Mouse (Mus musculus): Measurements from ENCODE around the gene Hoxa11. TPM values are rescaled to one million over a fixed set of nuclear protein-coding genes. Genes with fewer than 3 reads are reported as not detected.

Hoxa11 gene
- polyA plus RNA-seq, 2 experiments = not detected

DNA sequence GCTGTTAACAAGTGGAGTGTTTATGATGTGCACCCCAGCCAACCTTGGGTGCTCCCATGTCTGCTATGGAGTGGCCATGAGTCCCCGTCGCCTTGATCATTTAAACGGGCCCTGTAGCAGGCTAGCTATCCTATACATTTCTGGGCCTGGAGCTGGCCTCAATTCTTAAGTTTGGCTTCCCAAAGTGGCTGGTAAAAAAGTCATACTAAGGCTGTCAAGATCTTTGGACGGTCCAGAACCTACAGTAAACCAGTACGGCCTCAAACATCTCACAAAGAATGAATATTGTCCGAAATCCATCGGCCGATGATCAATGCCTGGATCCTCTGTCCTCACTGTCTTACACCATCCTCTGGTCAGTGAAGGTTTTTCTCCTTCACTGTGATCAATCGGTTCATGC lies 10.3 kb downstream of the Hoxa11 start:
- Histone ChIP-seq H3K27ac (no peak overlapping the region), H3K4me2 (ENCODE audit: low read depth) (no peak overlapping the region), H3K9me3 (ENCODE audit: control insufficient read depth, low read length) (no peaks in the 10 kb centered on the region), H3K4me3 (ENCODE audit: insufficient read depth in 1 of 2, low read depth in 2 of 2, low read length in 2 of 2) (no peak overlapping the region), H3K4me1 (replicated peaks; ENCODE audit: control insufficient read depth in 2 of 2, insufficient read depth in 2 of 2, low read length in 1 of 2) (no peaks in the 10 kb centered on the region), H3K9ac (replicated peaks) (no peak overlapping the region), H3K36me3 (replicated peaks; ENCODE audit: control insufficient read depth, insufficient read depth, low read depth) (no peaks in the 10 kb centered on the region), H3K27me3 (ENCODE audit: control insufficient read depth, insufficient read depth, low read length) (peaks cover 99% of the 10 kb centered on the region)
- no peak for DNase-seq (ENCODE audit: low read depth in 3 of 3, low spot score in 3 of 3)
- no peak for ATAC-seq (ENCODE audit: insufficient read depth)
- no peak for TF ChIP-seq CTCF (IDR thresholded peaks at IDR 0.05; ENCODE audit: low read depth)
- no peak for TF ChIP-seq EP300 (IDR thresholded peaks at IDR 0.05; ENCODE audit: low read depth)
- 38% methylated on average over 9 of the region's 9 CpGs for WGBS (ENCODE audit: insufficient replicate concordance)

DNA sequence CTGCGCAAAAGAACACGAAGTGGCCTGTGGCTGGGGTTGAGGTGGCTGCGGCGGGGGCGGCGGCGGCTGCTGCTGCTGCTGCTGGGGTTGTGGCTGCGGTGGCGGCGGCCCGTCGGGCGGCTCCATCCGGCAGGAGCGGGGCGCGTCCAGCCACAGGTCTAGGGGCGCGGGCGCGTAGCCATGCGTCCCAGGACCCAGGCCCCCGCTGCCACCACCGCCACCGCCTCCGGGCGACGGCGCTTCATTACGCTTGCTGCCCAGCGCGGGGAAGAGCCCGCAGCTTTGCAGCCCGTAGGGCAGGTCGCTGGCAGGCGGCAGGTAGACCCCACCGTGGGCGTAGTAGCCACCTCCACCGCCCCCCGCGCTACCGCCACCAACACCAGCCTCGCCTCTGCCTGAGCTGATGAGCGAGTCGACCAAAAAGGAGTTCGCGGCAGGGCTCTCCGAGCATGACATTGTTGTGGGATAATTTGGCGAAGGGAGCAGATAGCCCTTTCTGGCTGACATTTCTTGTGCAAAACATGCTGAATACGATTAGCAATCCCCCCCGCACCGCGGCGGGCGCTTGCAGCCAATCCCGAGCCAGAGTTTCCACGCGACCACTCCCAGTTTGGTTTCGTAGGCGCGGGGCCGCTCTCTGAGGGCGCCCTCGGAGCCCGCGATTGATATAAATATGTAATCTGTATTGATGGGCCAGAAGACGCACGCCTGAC lies 11.0 kb downstream of the Hoxa11 start:
- H3K4me3 ChIP-seq (ENCODE audit: insufficient read depth in 1 of 2, low read depth in 2 of 2, low read length in 2 of 2) = no peak overlapping the region
- no peak overlapping the region for H3K9ac ChIP-seq (replicated peaks)
- no peaks in the 10 kb centered on the region for H3K9me3 ChIP-seq (ENCODE audit: control insufficient read depth, low read length)
- DNase-seq (ENCODE audit: low read depth in 3 of 3, low spot score in 3 of 3) (no peak), ATAC-seq (ENCODE audit: insufficient read depth) (no peak)
- TF ChIP-seq CTCF (IDR thresholded peaks at IDR 0.05; ENCODE audit: low read depth) = no peak
- no peak for TF ChIP-seq EP300 (IDR thresholded peaks at IDR 0.05; ENCODE audit: low read depth)
- H3K4me1 ChIP-seq (replicated peaks; ENCODE audit: control insufficient read depth in 2 of 2, insufficient read depth in 2 of 2, low read length in 1 of 2) = no peaks in the 10 kb centered on the region
- WGBS (ENCODE audit: insufficient replicate concordance) = 2% methylated on average over 61 of the region's 68 CpGs
- no peaks in the 10 kb centered on the region for H3K36me3 ChIP-seq (replicated peaks; ENCODE audit: control insufficient read depth, insufficient read depth, low read depth)
- no peak overlapping the region for H3K4me2 ChIP-seq (ENCODE audit: low read depth)
- H3K27ac ChIP-seq = no peak overlapping the region
- H3K27me3 ChIP-seq (ENCODE audit: control insufficient read depth, insufficient read depth, low read length) = peaks cover 99% of the 10 kb centered on the region

DNA sequence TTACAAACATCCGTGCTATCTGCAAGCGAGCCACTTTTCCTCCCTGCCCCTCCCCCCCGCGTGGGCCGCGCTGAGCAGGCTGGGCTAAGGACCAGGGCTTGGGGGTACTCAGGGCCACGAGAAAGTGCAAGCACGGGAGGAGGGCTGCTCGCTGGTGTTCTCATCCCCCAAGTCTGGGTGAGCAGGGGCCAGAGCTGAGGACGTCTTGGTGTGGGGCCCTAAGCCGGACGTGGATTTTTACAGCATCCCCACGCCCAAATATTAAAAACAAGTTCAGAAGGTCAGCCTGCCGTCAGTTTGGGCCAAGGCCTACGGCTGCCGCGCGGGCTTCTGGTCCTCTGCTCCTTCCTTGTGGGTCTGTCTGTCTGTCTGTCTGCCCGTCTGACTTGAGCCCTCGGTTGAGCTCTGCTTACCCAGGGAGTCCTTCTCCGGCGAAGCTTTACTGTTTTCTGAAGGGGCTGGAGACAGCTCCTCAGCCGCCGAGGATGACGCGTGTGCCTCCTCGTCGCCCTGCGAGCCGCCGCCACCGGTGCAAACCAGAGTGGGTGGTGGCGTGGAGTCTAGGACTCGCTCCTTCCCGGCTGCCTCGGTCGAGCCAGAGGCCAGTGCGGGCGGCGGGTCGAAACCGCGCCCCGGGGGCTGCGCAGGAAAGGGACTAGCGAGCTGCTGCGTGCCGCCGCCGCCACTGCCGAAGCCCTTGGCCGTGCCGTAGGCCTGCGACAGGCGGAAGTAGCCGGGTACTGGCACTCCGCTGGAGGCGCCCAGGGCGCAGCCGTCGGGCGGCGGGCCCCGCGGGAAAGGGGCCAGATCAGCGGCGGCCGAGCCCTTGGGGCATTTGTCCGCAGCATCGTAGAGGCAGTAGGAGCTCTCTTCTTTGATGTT lies 11.8 kb downstream of the Hoxa11 start:
- ATAC-seq (ENCODE audit: insufficient read depth) (no peak), DNase-seq (ENCODE audit: low read depth in 3 of 3, low spot score in 3 of 3) (no peak)
- H3K9ac ChIP-seq (replicated peaks) = no peak overlapping the region
- H3K27ac ChIP-seq = no peak overlapping the region
- WGBS (ENCODE audit: insufficient replicate concordance) = 2% methylated on average over 63 of the region's 70 CpGs
- peaks cover 99% of the 10 kb centered on the region for H3K27me3 ChIP-seq (ENCODE audit: control insufficient read depth, insufficient read depth, low read length)
- H3K9me3 ChIP-seq (ENCODE audit: control insufficient read depth, low read length) = no peaks in the 10 kb centered on the region
- TF ChIP-seq CTCF (IDR thresholded peaks at IDR 0.05; ENCODE audit: low read depth) (no peak), EP300 (IDR thresholded peaks at IDR 0.05; ENCODE audit: low read depth) (no peak)
- no peaks in the 10 kb centered on the region for H3K36me3 ChIP-seq (replicated peaks; ENCODE audit: control insufficient read depth, insufficient read depth, low read depth)
- no peak overlapping the region for H3K4me2 ChIP-seq (ENCODE audit: low read depth)
- no peaks in the 10 kb centered on the region for H3K4me1 ChIP-seq (replicated peaks; ENCODE audit: control insufficient read depth in 2 of 2, insufficient read depth in 2 of 2, low read length in 1 of 2)
- no peak overlapping the region for H3K4me3 ChIP-seq (ENCODE audit: insufficient read depth in 1 of 2, low read depth in 2 of 2, low read length in 2 of 2)

GRCm38 (mm10) chr6:52232984-52233545 lies 12.5 kb downstream of the Hoxa11 start:
- H3K4me2 ChIP-seq (ENCODE audit: low read depth) = no peak overlapping the region
- no peaks in the 10 kb centered on the region for H3K4me1 ChIP-seq (replicated peaks; ENCODE audit: control insufficient read depth in 2 of 2, insufficient read depth in 2 of 2, low read length in 1 of 2)
- no peak for ATAC-seq (ENCODE audit: insufficient read depth)
- no peak for DNase-seq (ENCODE audit: low read depth in 3 of 3, low spot score in 3 of 3)
- H3K9ac ChIP-seq (replicated peaks) = no peak overlapping the region
- TF ChIP-seq CTCF (IDR thresholded peaks at IDR 0.05; ENCODE audit: low read depth) = no peak
- no peak for TF ChIP-seq EP300 (IDR thresholded peaks at IDR 0.05; ENCODE audit: low read depth)
- peaks cover 97% of the 10 kb centered on the region for H3K27me3 ChIP-seq (ENCODE audit: control insufficient read depth, insufficient read depth, low read length)
- H3K36me3 ChIP-seq (replicated peaks; ENCODE audit: control insufficient read depth, insufficient read depth, low read depth) = no peaks in the 10 kb centered on the region
- H3K4me3 ChIP-seq (ENCODE audit: insufficient read depth in 1 of 2, low read depth in 2 of 2, low read length in 2 of 2) = no peak overlapping the region
- H3K27ac ChIP-seq = no peak overlapping the region
- WGBS (ENCODE audit: insufficient replicate concordance) = 4% methylated on average over 23 of the region's 23 CpGs
- H3K9me3 ChIP-seq (ENCODE audit: control insufficient read depth, low read length) = no peaks in the 10 kb centered on the region

GRCm38 (mm10) chr6:52232568-52232965 lies 13.0 kb downstream of the Hoxa11 start:
- no peak for TF ChIP-seq EP300 (IDR thresholded peaks at IDR 0.05; ENCODE audit: low read depth)
- TF ChIP-seq CTCF (IDR thresholded peaks at IDR 0.05; ENCODE audit: low read depth) = no peak
- no peak overlapping the region for H3K4me2 ChIP-seq (ENCODE audit: low read depth)
- H3K27me3 ChIP-seq (ENCODE audit: control insufficient read depth, insufficient read depth, low read length) = peaks cover 97% of the 10 kb centered on the region
- H3K4me1 ChIP-seq (replicated peaks; ENCODE audit: control insufficient read depth in 2 of 2, insufficient read depth in 2 of 2, low read length in 1 of 2) = no peaks in the 10 kb centered on the region
- no peak for ATAC-seq (ENCODE audit: insufficient read depth)
- H3K9ac ChIP-seq (replicated peaks) = no peak overlapping the region
- no peak for DNase-seq (ENCODE audit: low read depth in 3 of 3, low spot score in 3 of 3)
- no peak overlapping the region for H3K4me3 ChIP-seq (ENCODE audit: insufficient read depth in 1 of 2, low read depth in 2 of 2, low read length in 2 of 2)
- no peak overlapping the region for H3K27ac ChIP-seq
- no peaks in the 10 kb centered on the region for H3K36me3 ChIP-seq (replicated peaks; ENCODE audit: control insufficient read depth, insufficient read depth, low read depth)
- WGBS (ENCODE audit: insufficient replicate concordance) = under 1% methylated on average over 18 of the region's 18 CpGs
- H3K9me3 ChIP-seq (ENCODE audit: control insufficient read depth, low read length) = no peaks in the 10 kb centered on the region

All from liver, embryonic 14.5 days (tissue).